Mouse (Mus musculus): ENCODE data around the gene Nipbl.
"Not testable (repeated sequence)": the region's sequence is repeated elsewhere in the genome, so short reads cannot be mapped to it uniquely, and the experiment has no call there.

Gene Nipbl

DNA sequence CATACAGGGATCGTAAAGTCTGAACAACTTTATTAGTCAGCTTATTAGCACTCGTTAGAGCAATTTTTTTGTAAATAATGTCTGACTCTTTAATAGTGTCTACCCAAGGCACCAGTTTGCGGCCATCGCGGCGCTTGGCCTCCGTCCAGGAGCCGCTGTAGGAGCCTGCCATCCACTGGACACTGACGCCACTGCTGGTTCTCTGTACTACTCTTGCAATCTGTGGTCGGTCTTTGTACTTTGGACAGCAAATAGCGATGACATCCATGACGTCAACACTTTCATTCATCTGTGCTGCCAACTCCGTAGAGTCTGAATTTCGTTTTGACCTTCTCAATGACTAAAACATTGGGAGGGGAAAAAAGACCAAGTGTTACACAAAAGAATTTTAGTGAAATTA is 153.0 kb downstream of the Nipbl start:
- DNase-seq (ENCODE audit: low spot score), result no peak

DNA sequence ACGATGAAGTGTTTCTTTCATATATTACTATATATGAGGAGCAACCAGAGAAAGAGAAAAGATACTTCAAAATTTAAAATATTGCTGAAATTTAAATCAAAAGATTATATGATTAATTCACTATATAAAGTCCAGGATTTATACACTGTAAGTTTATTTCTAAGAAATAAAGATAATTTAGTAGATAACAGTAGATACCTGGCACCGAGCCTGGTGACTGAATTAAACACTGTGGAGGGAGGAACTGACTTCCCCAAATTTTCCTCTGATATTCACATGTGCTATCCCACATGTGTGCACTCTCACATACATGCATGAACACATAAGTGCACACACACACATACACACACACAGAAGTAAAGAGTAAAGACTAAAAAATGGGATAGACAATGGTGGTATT is 162.1 kb downstream of the Nipbl start:
- DNase-seq (ENCODE audit: low spot score), result no peak

- no peak for DNase-seq (ENCODE audit: low spot score)
Measured at GRCm38 (mm10) chr15:8281701-8282100, 162.6 kb downstream of the Nipbl start.

DNA sequence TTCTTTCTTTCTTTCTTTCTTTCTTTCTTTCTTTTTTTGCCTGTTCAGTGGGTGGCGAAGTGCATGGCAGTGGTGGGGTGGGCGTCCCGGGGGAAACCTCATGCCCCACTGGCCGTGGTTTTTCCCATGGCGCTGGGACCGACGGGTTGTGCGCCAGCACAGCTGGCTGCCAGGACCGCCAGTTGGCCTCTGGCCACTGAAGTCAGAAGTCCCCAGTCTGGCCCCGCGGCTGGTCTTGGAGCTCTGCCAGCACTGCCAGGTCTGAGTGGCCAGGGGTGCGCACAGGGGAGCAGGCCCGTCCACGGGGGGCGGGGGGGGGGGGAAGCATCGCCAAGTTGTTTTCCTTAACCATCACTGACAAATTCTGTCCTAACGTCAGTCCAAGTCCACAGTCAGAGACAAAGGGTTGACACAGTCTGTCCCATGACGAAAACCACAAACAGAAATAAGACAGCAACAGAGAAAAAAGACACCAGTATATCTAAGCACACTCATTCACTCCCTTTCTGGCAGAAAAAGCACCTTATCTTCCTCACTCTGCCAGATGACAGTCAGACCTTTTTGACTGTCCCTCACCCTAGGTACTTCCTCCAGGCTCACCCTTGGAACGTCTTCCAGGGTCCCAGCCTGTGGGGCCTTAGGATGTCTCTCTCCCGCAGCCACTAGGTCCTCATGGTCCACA is 164.2 kb downstream of the Nipbl start:
- peak; percentile 15 for DNase-seq (ENCODE audit: low spot score)

GRCm38 (mm10) chr15:8279320-8279779 is 164.9 kb downstream of the Nipbl start:
- DNase-seq (ENCODE audit: low spot score), result peak; percentile 35

DNA sequence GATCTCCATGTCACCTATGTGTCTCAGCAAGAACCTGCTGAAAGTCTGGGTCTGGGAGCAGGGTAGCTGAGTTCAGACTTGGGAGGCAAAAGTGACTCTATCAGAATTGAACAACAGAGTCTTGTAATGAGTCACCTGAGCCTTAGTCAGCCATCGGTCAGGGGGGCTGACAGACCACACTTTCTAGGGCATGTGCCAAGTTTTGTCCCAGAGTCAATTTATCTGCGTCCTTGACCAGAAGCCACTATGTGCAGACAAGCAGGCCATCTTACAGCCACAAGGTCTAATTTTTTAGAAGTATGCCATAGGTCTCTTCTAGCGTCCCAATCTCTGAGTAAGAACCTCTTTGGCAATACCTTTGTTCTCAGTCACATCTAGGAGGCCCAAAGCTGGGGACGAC is 166.3 kb downstream of the Nipbl start:
- DNase-seq (ENCODE audit: low spot score), result not testable (repeated sequence)

GRCm38 (mm10) chr15:8271952-8272351 is 172.3 kb downstream of the Nipbl start:
- DNase-seq (ENCODE audit: low spot score), result no peak

DNA sequence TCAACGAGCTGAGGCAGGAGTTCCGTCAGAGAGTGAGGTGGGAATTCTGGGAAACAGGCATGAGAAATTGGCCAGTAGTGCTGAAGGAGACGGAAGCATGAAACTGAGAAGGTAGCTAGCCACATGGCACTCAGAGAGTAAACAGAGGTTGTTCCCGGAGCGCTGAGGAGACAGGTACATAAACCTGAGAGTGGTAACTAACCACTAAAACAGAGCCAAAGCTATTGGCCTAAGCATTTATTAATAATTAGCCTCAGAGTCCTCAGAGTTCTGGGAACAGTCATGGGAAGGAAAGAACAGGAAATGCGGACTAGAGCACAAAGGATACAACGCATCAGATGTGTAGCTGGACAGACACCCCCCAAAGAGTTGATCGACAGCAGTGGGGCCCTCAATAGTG is 176.0 kb downstream of the Nipbl start:
- DNase-seq (ENCODE audit: low spot score), result no peak

- no peak for DNase-seq (ENCODE audit: low spot score)
Measured at GRCm38 (mm10) chr15:8267211-8267610, 177.1 kb downstream of the Nipbl start.

DNA sequence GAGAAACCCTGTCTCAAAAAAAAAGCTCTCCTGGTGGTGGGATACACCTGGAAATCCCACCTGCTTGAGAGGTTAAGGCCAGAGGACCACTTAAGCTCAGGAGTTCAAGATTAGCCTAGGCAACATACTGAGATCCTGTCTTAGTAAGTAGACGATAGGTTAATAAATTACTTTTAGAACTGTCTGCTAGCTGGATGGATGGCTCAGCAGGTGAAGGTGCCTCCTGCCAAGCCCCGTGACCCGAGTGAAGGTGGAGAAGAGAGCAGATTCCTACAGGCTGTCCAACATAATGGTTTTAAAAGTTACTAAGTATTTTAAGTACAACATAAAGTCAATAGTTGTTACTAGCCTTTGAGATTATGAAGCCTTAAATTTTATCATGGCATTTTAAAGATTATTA is 178.3 kb downstream of the Nipbl start:
- DNase-seq (ENCODE audit: low spot score), result no peak
